Mouse (Mus musculus) intestine, embryonic 14.5 days (tissue): ENCODE measurements around the gene Cherp. TPM values are rescaled to one million over a fixed set of nuclear protein-coding genes. Genes with fewer than 3 reads are reported as not detected.

Experiments
- ATAC-seq: fragments of 200-750 bp; cut with Nextera tagmentation; replicated peaks from 2 replicates; pipeline ENCODE4 v1.8.0; 2017; ENCODE audit warnings: low read depth, moderate number of reproducible peaks, moderate TSS enrichment, moderate library complexity; ENCODE audit not compliant: low FRiP score, low TSS enrichment
- DNase-seq: peaks from one replicate; pipeline ENCODE4 v3.0.0-alpha.2; 2018; ENCODE audit warnings: low spot score
- H3K27ac ChIP-seq: fragments of 300-500 bp; sonication (generic); 2 replicates; pipeline ENCODE4 v1.5.1; 2014; ENCODE audit warnings: low read depth, mild to moderate bottlenecking, control low read depth
- H3K27me3 ChIP-seq: fragments of 300-500 bp; sonication (generic); replicated peaks from 2 replicates; pipeline ENCODE4 v1.6.1; 2014; ENCODE audit warnings: low read length, control low read depth; ENCODE audit not compliant: control insufficient read depth, insufficient read depth
- H3K36me3 ChIP-seq: fragments of 300-500 bp; sonication (generic); 2 replicates; pipeline ENCODE4 v1.6.1; 2014; ENCODE audit warnings: low read length, control low read depth; ENCODE audit not compliant: control insufficient read depth, insufficient read depth
- H3K4me1 ChIP-seq: fragments of 300-500 bp; sonication (generic); replicated peaks from 2 replicates; pipeline ENCODE4 v1.6.1; 2014; ENCODE audit warnings: low read length, control low read depth, mixed read lengths; ENCODE audit not compliant: control insufficient read depth, insufficient read depth
- H3K4me2 ChIP-seq: fragments of 300-500 bp; sonication (generic); 2 replicates; pipeline ENCODE4 v1.6.1; 2014; ENCODE audit warnings: low read length
- H3K4me3 ChIP-seq: fragments of 300-500 bp; sonication (generic); 2 replicates; pipeline ENCODE4 v1.5.1; 2014; ENCODE audit warnings: low read depth, low read length, control low read depth, mixed read lengths
- H3K9ac ChIP-seq: fragments of 300-500 bp; sonication (generic); 2 replicates; pipeline ENCODE4 v1.6.1; 2014; ENCODE audit warnings: mild to moderate bottlenecking, low read length
- H3K9me3 ChIP-seq: fragments of 300-500 bp; sonication (generic); 2 replicates; pipeline ENCODE4 v1.6.1; 2016; ENCODE audit warnings: low read length, control low read depth; ENCODE audit not compliant: control insufficient read depth
- WGBS: fragments of 180-500 bp; shearing (Covaris S2); extraction: QIAGEN DNeasy Blood & Tissue Kit; methylation state at CpG from one replicate; pipeline ENCODE4 v1.1.7; 2014; 5-methylcytosine and 5-hydroxymethylcytosine counted together
- microRNA-seq: library from miRNA; unstranded; fragments of <30 nt; microRNA quantifications from one replicate; pipeline ENCODE4, GENCODE M21; 2016
- polyA plus RNA-seq: library from polyadenylated mRNA; unstranded; fragments of >200 nt; fragmentation: Nextera tagmentation; extraction: Ambion mirVana; gene quantifications from 2 replicates; pipeline ENCODE4 v1.2.1, GENCODE M21; 2014

The Cherp gene
- polyA plus RNA-seq, 1 experiment from 2014 or later, result 64.3 TPM

GRCm38 (mm10) chr8:72418073-72418472 lies 57.0 kb downstream of the Cherp start:
- H3K9ac ChIP-seq, result no peak overlapping the region
- H3K4me3 ChIP-seq, result no peak overlapping the region
- DNase-seq, result no peak
- WGBS, result 98% methylated on average over 4 of the region's 4 CpGs
- H3K4me1 ChIP-seq, result peaks cover 20% of the 10 kb centered on the region
- H3K9me3 ChIP-seq, result no peaks in the 10 kb centered on the region
- no peak overlapping the region for H3K4me2 ChIP-seq
- no peaks in the 10 kb centered on the region for H3K36me3 ChIP-seq
- no peak for ATAC-seq
- H3K27ac ChIP-seq, result no peak overlapping the region
- no peaks in the 10 kb centered on the region for H3K27me3 ChIP-seq

GRCm38 (mm10) chr8:72415252-72415651 lies 59.8 kb downstream of the Cherp start:
- Histone ChIP-seq H3K9me3 (no peaks in the 10 kb centered on the region), H3K36me3 (0 out of 2 replicates have a peak, but pooled peaks cover 5% of the 10 kb centered on the region), H3K27me3 (no peaks in the 10 kb centered on the region), H3K4me2 (no peak overlapping the region), H3K4me3 (no peak overlapping the region), H3K9ac (no peak overlapping the region), H3K27ac (no peak overlapping the region), H3K4me1 (peaks cover 15% of the 10 kb centered on the region)
- DNase-seq, result no peak
- WGBS, result 84% methylated on average over 2 of the region's 2 CpGs
- ATAC-seq, result no peak

- H3K9ac ChIP-seq, result no peak overlapping the region
- no peak overlapping the region for H3K4me3 ChIP-seq
- H3K27ac ChIP-seq, result no peak overlapping the region
- ATAC-seq (no peak), DNase-seq (no peak)
- no peaks in the 10 kb centered on the region for H3K9me3 ChIP-seq
- 73% methylated on average over 7 of the region's 7 CpGs for WGBS
- H3K36me3 ChIP-seq, result 0 out of 2 replicates have a peak, but pooled peaks cover 5% of the 10 kb centered on the region
- H3K27me3 ChIP-seq, result no peaks in the 10 kb centered on the region
- 0 out of 2 replicates have a peak, but pooled peaks cover 4% of the 10 kb centered on the region for H3K4me1 ChIP-seq
- no peak overlapping the region for H3K4me2 ChIP-seq
Measured at GRCm38 (mm10) chr8:72413839-72414238, 61.2 kb downstream of the Cherp start.

Small RNAs within 50 kb of the gene (microRNA-seq; reads per million reads assigned to microRNA genes)
- 1.2 reads per million, percentile 10 among the genes with 10 or more reads in this experiment for gene Mir7068

Other genes starting within 250 kb of the Cherp start
- 108 and 118 TPM in 2 replicates for gene Ap1m1, start 235.2 kb downstream of the Cherp start, polyA plus RNA-seq
- gene Gm10282, start 170.0 kb downstream of the Cherp start, polyA plus RNA-seq, result 30.3 and 31.1 TPM in 2 replicates
- gene Klf2, start 156.2 kb downstream of the Cherp start, polyA plus RNA-seq, result 5.0 and 6.9 TPM in 2 replicates
- gene Eps15l1, start 53.8 kb downstream of the Cherp start, polyA plus RNA-seq, result 60.6 and 61.9 TPM in 2 replicates
- 1.7 and 1.9 TPM in 2 replicates for gene Calr3, start 31.4 kb downstream of the Cherp start, polyA plus RNA-seq
- gene 1700030K09Rik, start 31.3 kb downstream of the Cherp start, polyA plus RNA-seq, result 13.3 and 15.4 TPM in 2 replicates
- 11.2 and 13.5 TPM in 2 replicates for gene Slc35e1, start 17.4 kb upstream of the Cherp start, polyA plus RNA-seq
- 13.9 and 14.9 TPM in 2 replicates for gene Med26, start 73.0 kb upstream of the Cherp start, polyA plus RNA-seq
- gene Smim7, start 95.9 kb upstream of the Cherp start, polyA plus RNA-seq, result 129 and 137 TPM in 2 replicates
- gene Tmem38a, start 96.8 kb upstream of the Cherp start, polyA plus RNA-seq, result 15.7 and 17.8 TPM in 2 replicates
- gene Nwd1, start 171.5 kb upstream of the Cherp start, polyA plus RNA-seq, result 0.03 and 0.05 TPM in 2 replicates
- 175 and 191 TPM in 2 replicates for gene Sin3b, start 248.1 kb upstream of the Cherp start, polyA plus RNA-seq